Mouse (Mus musculus): ENCODE results near the gene Ehmt1.

Gene Ehmt1

DNA sequence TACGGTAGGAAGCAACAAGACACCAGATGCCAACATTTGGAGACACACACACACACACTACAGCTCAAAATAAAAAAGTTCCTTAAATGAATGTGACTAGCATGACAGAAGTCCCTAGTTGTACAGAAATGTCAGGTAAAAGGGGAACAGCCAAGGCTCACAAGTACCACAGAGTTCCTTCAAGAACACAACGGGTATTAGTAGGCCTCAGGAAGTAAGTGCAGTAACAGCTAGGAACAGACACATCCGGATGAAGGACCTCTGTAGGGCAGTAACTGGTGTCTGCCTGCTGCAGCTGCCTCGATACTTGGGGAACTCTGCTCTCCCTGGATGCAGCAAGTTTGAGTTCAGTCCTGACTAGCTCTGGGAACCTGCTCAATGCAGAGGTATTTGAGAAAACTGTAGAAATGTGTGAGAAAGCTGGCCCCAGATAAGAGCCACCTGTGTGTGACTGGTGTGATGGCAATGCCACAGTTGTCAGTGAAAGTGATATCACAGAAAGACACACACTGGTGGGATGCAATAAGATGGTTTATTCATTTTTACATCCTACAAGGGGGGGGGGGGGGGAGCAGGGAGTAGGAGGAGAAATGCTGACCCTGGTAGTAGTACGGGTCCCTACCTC, 122.5 kb downstream of the Ehmt1 start:
- DNase-seq: no peak

DNA sequence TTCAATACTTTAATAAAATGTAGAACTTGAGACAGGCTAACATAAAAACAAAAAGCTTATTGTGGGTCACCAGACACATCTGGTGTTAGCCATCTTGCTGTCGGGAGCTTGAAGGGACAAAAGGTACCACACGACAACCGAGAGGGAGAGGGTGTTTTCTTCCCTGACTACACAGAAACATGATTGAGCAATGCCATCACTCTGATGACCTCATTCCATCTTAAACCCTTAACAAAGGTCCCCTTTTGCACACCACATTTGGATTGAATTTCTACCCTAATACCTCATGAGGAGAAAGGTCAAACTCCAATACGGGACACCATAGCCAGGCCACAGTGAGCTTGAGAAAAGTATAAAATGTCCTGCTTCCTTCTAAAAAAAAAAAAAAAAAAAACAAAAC, 132.2 kb downstream of the Ehmt1 start:
- no peak for DNase-seq

DNA sequence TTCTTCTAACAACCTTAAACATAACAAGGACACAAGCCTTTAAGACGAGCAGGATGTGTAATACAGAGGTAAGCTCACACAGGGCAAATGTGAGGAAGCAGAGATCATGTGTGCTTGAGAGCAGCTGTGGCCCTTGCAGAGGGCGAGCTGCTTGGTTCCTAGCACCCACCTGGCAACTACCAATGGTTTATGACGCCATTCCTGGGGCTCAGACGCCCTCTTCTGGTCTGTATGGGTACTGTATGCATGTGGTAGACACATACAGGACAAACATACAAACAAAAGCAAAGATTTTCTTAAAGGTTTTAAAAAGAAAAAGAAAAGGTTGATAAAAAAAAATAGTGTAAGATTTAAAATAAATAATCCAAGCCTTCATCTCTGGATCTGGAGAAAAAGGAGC, 138.2 kb downstream of the Ehmt1 start:
- no peak for DNase-seq

DNA sequence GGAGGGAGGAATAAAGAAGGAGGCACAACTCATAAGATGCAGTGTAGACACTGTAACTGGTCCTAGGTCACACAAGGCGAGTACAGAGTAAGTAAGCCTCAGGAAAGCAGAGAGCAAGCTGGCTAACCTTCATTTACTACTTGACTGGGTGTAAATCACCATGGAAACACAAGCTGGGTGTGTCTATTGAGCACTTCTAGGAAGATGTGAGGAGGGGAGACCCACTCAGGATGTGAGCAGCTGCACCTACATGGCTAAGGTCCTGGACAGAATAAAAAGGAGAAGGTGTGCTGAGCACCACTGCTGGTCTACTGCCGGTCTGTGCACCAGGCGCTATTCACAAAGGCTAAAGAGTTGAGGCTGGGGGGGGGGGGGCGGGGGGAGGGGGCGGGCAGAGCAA, 142.6 kb downstream of the Ehmt1 start:
- DNase-seq: no peak

DNA sequence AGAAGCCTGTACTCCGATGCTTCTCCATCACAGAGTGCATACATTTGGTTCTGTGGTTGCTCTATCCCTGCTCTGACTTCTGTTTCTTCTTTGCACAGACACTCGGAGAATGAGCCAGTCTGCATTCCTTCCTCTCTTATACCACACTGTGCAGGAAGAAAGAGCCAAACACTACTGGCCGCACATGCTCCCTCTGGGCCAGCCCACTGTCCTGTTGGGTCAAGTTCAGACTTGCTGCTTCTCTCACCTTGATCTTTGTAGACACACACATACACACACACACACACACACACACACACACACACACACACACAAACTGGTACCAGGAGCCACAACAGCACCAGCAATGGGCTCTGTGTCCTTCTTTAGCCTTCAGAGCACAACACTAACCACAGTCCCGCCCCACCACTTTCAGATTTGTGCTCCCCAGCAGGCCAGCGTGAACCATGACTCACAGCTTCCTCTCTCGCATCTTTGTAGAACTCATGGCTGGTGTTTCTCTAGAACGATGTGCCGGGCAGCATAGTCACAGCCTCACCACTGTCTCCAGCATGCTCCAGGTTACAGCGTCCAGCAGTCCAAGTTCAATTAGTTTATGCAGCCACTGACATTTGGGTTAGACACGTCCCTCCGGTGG, 143.3 kb downstream of the Ehmt1 start:
- DNase-seq: no peak

DNA sequence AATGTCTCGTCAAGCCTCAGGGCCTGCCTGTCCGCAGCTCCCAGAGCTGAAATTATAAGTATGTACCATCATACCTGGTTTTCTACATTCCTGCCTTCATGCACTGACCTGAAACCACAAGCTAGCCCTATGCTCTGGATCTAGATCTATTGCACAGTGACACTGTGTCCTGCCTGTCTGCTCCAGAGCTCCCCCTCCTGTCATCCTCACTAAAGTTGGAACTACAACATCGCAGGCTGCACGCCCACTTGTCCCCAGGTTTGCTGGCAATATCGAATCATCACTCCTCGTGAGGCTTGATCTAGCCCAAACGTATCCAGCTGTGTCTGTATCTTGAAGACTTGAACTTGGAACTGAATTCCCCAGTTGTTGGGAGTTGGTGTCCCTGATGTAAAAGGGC, 144.6 kb downstream of the Ehmt1 start:
- no peak for DNase-seq

DNA sequence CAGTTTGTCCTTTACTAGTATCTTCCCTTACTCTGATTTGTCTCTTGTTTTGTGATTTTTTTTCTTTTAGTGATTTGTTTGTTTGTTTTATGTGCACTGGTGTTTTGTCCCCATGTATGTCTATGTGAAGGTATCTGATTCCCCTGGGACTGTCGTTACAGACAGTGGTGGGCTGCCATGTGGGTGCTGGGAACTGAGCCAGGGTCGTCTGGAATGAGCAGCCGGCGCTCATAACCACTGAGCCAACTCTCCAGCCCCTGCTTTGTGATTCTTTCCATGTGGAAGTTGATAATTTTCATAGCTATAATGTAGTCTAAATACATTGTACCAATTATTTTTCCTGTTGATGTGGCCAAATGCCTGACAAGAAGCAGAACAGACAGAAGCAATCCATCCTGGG, 148.6 kb downstream of the Ehmt1 start:
- DNase-seq: no peak

DNA sequence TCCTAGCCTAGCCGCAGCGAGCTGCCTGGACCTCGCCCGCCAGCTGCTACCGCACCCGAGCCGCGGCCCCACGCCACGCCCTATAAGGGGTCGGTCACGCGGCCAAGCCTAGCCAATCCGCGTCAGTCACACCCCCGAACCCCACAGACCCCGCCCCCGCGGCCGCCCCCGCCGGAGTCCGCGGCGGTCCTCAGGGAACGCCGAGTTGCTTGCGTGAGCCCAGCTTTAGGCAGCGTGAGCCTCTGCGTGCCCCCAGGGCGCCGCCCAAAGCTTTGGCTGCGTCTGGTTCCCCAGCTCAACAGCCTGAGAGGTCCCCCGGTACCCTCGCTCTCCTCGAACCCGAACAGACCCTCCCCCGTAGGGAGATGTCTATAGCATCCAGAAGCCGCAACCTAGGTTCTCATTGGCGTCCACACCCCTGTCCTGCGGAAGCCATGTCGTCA, 156.3 kb downstream of the Ehmt1 start, which contains the start of gene Cacna1b:
Gene Cacna1b (minus strand): TSS at position 38 of the 443 bp plus-strand sequence.
- peak; percentile 91 for DNase-seq

DNA sequence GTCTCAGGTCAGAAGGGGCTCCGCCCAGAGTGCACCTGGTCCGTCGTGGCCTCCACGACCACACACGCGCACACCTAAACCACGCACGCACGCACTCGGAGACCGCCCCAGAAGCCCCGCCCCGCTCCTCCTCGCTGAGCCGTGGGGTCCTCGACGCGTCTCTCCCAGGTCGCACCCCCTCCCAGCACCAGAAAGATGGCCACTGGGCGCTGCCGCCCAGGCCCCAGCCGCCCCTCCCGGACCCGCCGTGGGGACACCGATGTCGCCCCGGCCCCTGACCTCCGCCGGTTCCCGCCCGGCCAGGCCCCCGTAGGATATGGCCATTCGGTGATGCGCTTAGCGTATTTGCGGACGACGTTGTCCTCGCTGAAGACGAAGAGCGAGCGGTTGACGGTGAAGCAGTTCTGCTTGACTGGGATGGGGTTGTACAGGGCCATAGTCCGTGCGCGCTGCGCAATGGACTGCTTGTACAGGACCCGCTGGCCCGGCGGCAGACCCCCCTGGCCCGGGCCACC, 156.9 kb downstream of the Ehmt1 start:
- peak; percentile 63 for DNase-seq

DNA sequence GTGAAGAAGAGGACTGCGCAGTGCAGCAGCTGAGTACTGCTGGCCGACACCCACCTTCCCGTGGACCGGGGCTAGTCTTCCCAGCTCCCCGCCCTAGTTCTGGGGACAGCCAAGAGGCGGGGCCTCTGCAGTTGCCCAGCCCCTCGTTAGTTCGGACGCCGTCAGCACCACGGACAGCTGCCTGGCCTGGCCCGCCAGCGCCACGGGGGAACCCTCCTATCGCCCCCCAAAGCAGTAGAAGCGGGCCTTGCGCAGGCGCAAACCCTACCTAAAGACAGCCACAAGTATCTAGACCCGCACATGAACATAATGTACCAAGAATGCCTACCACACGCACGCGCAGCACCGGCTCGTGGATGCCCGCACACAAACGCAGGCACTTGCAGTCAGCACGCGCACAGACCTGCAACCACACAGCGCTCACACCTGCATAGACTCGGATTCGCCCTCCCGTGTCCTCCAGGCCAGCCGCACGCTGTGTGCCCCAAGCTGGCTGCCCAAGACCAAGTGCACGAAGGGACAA, 157.4 kb downstream of the Ehmt1 start:
- peak; percentile 64 for DNase-seq

DNA sequence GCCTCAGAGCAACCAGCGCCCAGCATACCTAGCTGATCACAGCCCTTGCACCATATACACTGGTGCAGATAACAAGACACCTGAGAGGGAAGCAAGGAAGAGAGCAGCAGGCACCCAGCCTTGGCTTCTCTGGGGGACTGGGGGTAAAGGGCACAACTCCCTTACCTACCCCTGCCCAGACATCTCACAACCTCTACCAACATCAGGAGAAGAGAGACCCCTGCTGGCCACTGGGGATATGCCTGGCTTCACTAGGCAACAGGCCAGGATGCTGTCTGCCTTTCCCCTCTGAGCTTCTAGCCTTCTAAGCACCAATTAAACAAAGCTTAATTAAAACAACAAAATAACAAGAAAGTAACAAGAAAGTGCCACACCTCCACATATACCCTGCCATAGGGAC, 164.1 kb downstream of the Ehmt1 start:
- DNase-seq: peak; percentile 51

DNA sequence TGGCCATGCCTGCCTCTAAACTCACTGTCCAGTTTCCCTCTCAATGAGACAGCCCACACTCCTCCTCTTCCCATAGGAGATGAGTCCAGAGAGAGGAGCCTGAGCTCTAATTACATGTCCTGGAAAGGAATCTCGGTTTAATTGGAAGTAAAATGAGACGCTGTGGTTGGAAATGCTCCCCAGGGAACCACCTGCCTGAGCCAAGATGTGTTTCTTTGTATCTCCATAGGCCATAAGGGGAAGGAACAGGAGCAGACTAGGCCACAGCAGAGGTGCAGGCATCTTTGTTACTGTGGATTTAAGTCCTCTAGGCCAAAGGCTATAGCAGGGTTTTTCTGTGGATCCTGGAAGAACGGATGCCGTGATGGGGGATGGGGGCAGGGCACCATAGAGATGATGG, 166.8 kb downstream of the Ehmt1 start:
- no peak for DNase-seq

DNA sequence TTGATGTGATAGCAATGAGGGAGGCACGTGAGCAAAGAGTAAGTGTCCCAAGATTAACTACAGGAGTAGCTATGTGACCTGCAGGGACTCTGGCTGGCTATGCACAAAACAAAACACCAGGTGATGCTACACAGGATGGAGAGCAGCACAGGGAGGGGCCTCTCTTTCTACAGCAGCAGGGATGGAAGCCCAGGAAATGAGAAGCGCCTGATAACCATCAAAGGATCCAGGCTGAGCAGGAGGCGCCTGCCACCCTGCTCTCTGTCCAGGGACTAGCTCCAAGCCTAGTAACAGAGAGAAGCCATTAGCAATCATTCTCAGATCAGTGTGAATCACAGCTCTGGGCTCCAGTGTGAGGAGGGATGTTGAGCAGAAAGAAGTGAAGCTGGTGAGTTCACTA, 169.4 kb downstream of the Ehmt1 start:
- DNase-seq: no peak

DNA sequence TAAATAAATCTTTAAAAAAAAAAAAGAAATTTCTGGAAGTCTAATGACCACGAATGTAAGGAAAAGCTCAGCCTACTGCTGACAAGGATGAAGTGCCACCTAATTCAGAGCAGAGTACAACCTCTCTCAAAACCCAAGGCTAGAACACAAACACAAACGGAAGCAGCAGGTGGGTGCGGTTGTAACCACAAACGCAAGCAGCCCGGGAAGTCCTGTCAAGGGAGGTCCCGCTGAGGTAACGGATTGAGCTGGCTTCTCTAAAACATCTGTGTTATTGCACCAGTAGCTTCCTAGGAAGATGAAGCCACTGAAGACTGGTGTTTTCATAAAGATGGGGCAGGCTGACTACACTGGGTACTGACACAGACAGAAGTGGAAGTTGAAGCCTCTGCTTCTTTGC, 171.5 kb downstream of the Ehmt1 start:
- no peak for DNase-seq
